Mouse (Mus musculus) cortical plate, adult 2 months (tissue): Measurements from ENCODE around the gene Foxp1.

Experiments used
- CTCF ChIP-seq: fragments of 200-500 bp; IDR thresholded peaks from 2 replicates; pipeline ENCODE4 v1.5.1; 2011; ENCODE audit warnings: mild to moderate bottlenecking, control low read depth, low read length; ENCODE audit not compliant: insufficient read depth; ENCODE audit errors: extremely low read depth
- POLR2A ChIP-seq: fragments of 200-500 bp; IDR thresholded peaks from 2 replicates; pipeline ENCODE4 v1.6.1; 2011; ENCODE audit warnings: mild to moderate bottlenecking, low read length, control low read depth; ENCODE audit not compliant: insufficient read depth; ENCODE audit errors: extremely low read depth

DNA sequence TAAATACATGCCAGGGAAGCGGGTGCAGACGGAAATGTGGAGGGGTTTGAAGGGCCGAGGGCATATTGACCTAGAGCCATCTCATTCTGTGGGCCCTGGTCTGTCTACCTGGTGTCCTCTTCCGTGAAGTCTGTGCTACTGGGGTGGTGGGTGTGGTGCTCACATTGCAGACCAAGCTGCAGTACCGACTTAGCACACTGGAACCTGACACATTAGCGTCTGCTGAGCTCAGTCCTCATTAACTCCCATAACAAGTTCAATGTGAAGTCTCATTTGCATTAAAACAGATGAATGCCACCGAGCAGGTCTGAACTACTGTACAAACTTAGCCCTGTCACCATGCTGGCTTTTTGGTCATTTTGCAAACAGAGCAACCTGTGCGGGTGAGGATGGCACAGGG is 594.2 kb downstream of the Foxp1 start:
- TF ChIP-seq CTCF (no peak), POLR2A (no peak)
